ENCODE assay signal across 7 mouse cellular contexts in the genomic region with DNA sequence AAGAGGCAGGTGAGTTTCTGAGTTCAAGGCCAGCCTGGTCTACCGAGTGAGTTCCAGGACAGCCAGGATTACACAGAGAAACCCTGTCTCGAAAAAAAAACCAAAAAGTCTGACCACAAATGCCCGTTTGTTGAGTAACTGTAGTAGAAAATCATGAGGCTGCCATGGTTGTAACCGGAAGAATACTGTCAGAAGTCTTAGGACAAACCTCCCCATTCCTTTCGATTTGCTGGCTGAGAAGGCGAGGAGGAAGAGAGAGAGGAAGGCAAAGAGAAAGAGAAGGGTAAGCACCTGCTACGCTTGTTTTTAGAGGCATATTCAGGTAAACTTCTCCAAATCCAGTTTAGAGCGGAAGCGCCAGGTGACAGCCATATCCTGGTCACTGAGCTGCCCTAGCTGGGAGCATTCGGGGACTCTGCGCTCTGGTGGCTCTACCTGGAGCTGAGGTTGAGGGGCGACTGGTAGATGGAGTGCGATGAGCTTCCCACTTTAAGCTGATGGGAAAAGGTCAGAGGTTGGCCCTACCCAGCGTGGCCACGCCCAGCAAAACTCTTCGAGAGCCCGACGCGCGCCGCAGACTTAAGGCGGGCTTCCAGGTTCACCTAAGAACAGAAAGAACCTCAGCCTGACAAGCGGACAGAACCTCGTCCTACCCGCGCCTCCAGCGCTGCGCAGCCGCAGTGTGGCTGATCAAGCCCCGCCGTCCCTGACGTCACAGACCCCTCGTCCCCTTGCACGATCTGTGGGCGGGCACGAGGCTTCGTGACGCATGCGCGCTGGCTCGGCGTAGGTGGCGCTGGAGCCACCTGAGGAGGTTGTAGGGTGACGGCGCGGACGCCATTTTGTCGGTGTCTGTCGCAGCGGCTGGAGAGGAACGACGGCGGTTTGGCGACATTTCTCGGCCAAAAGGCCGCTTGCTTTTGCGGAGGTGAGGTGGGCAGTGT. TPM values are rescaled to one million over a fixed set of nuclear protein-coding genes. Genes with fewer than 3 reads are reported as not detected.
A peak's percentile ranks its signal among the peaks of the same experiment; 100 is the strongest.
DNase-seq lines count a peak whose midpoint lies in the region; ATAC-seq lines count a peak whose summit lies in the region.

A gene (minus strand): TSS at position 705 of the 944 bp plus-strand sequence.

- intact Hi-C loops in left cerebral cortex, postnatal 36 days (cut with DNase I) = loop anchor here (5.0 kb wide), 2 partner anchors 200 to 325 kb away; no protein-coding TSS in a partner anchor

- H3K36me3 ChIP-seq in intestine, embryonic 16.5 days (ENCODE audit: control insufficient read depth, insufficient read depth, low read length) = no peaks in the 10 kb centered on the region
- no peaks in the 10 kb centered on the region for H3K36me3 ChIP-seq in midbrain, embryonic 11.5 days (ENCODE audit: control insufficient read depth, insufficient read depth, low read length)

- peak within 1 kb of the TSS; percentile 95 for H3K27ac ChIP-seq in intestine, embryonic 16.5 days (ENCODE audit: low read length)
- H3K27ac ChIP-seq in midbrain, embryonic 11.5 days (ENCODE audit: low read depth, low read length) = peak within 1 kb of the TSS; percentile 78

- H3K9ac ChIP-seq in intestine, embryonic 16.5 days (ENCODE audit: low read depth, low read length) = peak within 1 kb of the TSS; percentile 95
- peak within 1 kb of the TSS; percentile 96 for H3K9ac ChIP-seq in midbrain, embryonic 11.5 days (ENCODE audit: low read length)

- H3K4me2 ChIP-seq in intestine, embryonic 16.5 days (ENCODE audit: low read depth, low read length) = peak within 1 kb of the TSS; percentile 92
- H3K4me2 ChIP-seq in midbrain, embryonic 11.5 days = peak within 1 kb of the TSS; percentile 83

- peak; percentile 98 for DNase-seq in adrenal gland, adult 8-10 months
- DNase-seq in embryo, embryonic 9.5 days (ENCODE audit: extremely low spot score) = peak; percentile 98
- DNase-seq in gastrocnemius, postnatal 4 days (ENCODE audit: low spot score in 2 of 2) = peak; percentile 97 to 98
- DNase-seq in left cerebral cortex, postnatal 36 days (ENCODE audit: low spot score in 2 of 2) = peak; percentile 98 to 99
- peak; percentile 100 for DNase-seq in midbrain, embryonic 11.5 days (ENCODE audit: low spot score, missing footprints)
- peak; percentile 99 for DNase-seq in skeletal muscle tissue, adult 2 months (ENCODE audit: low read depth, low spot score)

- H3K4me1 ChIP-seq in intestine, embryonic 16.5 days (ENCODE audit: control insufficient read depth, insufficient read depth, low read length) = peaks cover 18% of the 10 kb centered on the region
- peaks cover 15% of the 10 kb centered on the region for H3K4me1 ChIP-seq in midbrain, embryonic 11.5 days (ENCODE audit: control insufficient read depth, insufficient read depth, low read length)

- no peaks in the 10 kb centered on the region for H3K9me3 ChIP-seq in intestine, embryonic 16.5 days (ENCODE audit: control insufficient read depth, low read length)
- no peaks in the 10 kb centered on the region for H3K9me3 ChIP-seq in midbrain, embryonic 11.5 days (ENCODE audit: control insufficient read depth, low read length)

- peak; percentile 97 for ATAC-seq in intestine, embryonic 16.5 days
- ATAC-seq in midbrain, embryonic 11.5 days (ENCODE audit: low FRiP score) = peak; percentile 99

- peak within 1 kb of the TSS; percentile 78 for H3K4me3 ChIP-seq in intestine, embryonic 16.5 days (ENCODE audit: low read length)
- H3K4me3 ChIP-seq in midbrain, embryonic 11.5 days (ENCODE audit: low read depth, low read length) = peak within 1 kb of the TSS; percentile 95

- no peaks in the 10 kb centered on the region for H3K27me3 ChIP-seq in intestine, embryonic 16.5 days (replicated peaks; ENCODE audit: control insufficient read depth, insufficient read depth, low read length)
- H3K27me3 ChIP-seq in midbrain, embryonic 11.5 days (ENCODE audit: control insufficient read depth, insufficient read depth, low read length) = no peaks in the 10 kb centered on the region

- WGBS in intestine, embryonic 16.5 days = 8% methylated on average over 57 of the region's 57 CpGs
- 10% methylated on average over 57 of the region's 57 CpGs for WGBS in midbrain, embryonic 11.5 days

RNA-seq across cellular contexts. Expression of the gene that starts here (rescaled TPM):
- under 1 TPM in 3 of 4 experiments, not detected in 1; 0.49 to 0.66 (median 0.54) TPM for total RNA-seq in adrenal gland, adult 8-10 months (2022)
- not detected for total RNA-seq in gastrocnemius, postnatal 4 days (2021)
- polyA plus RNA-seq in intestine, embryonic 16.5 days (2015; fragmentation: Nextera tagmentation; extraction: Ambion mirVana) = 0.31 and 0.44 TPM in 2 replicates
- not detected for total RNA-seq in left cerebral cortex, postnatal 36 days (2021)
- polyA plus RNA-seq in midbrain, embryonic 11.5 days (2014; fragmentation: Nextera tagmentation; extraction: Ambion mirVana) = 0.42 TPM in 1 of 2 replicates, not detected in the other

Comparison
In these comparisons a context has a peak if more than half of its experiments do, and no peak if none do; other contexts are left out.
1. Peak in every context shown above with its lines: DNase-seq, ATAC-seq, H3K4me3 ChIP-seq and H3K27ac ChIP-seq.
2. Peak in DNase-seq in adrenal gland, adult 8-10 months; RNA of the gene not detected or under 1 TPM.
3. Peak in DNase-seq in gastrocnemius, postnatal 4 days; RNA of the gene not detected or under 1 TPM.
4. Peak in ATAC-seq, H3K4me3 ChIP-seq, H3K27ac ChIP-seq, H3K9ac ChIP-seq and H3K4me2 ChIP-seq in intestine, embryonic 16.5 days; RNA of the gene not detected or under 1 TPM.
5. Peak in DNase-seq in left cerebral cortex, postnatal 36 days; RNA of the gene not detected or under 1 TPM.
6. Peak in DNase-seq, ATAC-seq, H3K4me3 ChIP-seq, H3K27ac ChIP-seq, H3K9ac ChIP-seq and H3K4me2 ChIP-seq in midbrain, embryonic 11.5 days; RNA of the gene not detected or under 1 TPM.